Mouse (Mus musculus) neural tube, embryonic 11.5 days (tissue): ENCODE results near the gene Synj2. TPM values are rescaled to one million over a fixed set of nuclear protein-coding genes. Genes with fewer than 3 reads are reported as not detected.

Experiments used
- ATAC-seq: fragments of 200-750 bp; cut with Nextera tagmentation; 2 replicates; pipeline ENCODE4 v1.8.0; 2017; ENCODE audit warnings: moderate number of reproducible peaks, mild to moderate bottlenecking, moderate TSS enrichment, moderate library complexity; ENCODE audit not compliant: insufficient read depth, low FRiP score, low TSS enrichment
- DNase-seq: peaks from one replicate; pipeline ENCODE4 v3.0.0-alpha.2; 2015; ENCODE audit warnings: low spot score
- H3K27ac ChIP-seq: fragments of 300-500 bp; sonication (generic); 2 replicates; pipeline ENCODE4 v1.5.1; 2014; ENCODE audit warnings: low read depth, mild to moderate bottlenecking, low read length
- H3K27me3 ChIP-seq: fragments of 300-500 bp; sonication (generic); 2 replicates; pipeline ENCODE4 v1.6.1; 2014; ENCODE audit warnings: mild to moderate bottlenecking, low read length, mixed read lengths; ENCODE audit not compliant: control insufficient read depth, insufficient read depth
- H3K36me3 ChIP-seq: fragments of 300-500 bp; sonication (generic); 2 replicates; pipeline ENCODE4 v1.6.1; 2014; ENCODE audit warnings: mild to moderate bottlenecking, low read length, moderate library complexity, mixed read lengths; ENCODE audit not compliant: control insufficient read depth, insufficient read depth
- H3K4me1 ChIP-seq: fragments of 300-500 bp; sonication (generic); 2 replicates; pipeline ENCODE4 v1.6.1; 2014; ENCODE audit warnings: low read length, mixed read lengths; ENCODE audit not compliant: control insufficient read depth, insufficient read depth
- H3K4me2 ChIP-seq: fragments of 300-500 bp; sonication (generic); 2 replicates; pipeline ENCODE4 v1.6.1; 2014; ENCODE audit warnings: low read depth, mild to moderate bottlenecking, moderate library complexity
- H3K4me3 ChIP-seq: fragments of 300-500 bp; sonication (generic); 2 replicates; pipeline ENCODE4 v1.5.1; 2014; ENCODE audit warnings: low read depth, low read length
- H3K9ac ChIP-seq: fragments of 300-500 bp; sonication (generic); 2 replicates; pipeline ENCODE4 v1.6.1; 2014; ENCODE audit warnings: mild to moderate bottlenecking, low read length
- H3K9me3 ChIP-seq: fragments of 300-500 bp; sonication (generic); 2 replicates; pipeline ENCODE4 v1.6.1; 2016; ENCODE audit warnings: low read length; ENCODE audit not compliant: control insufficient read depth
- WGBS: fragments of 180-500 bp; shearing (Covaris S2); extraction: QIAGEN DNeasy Blood & Tissue Kit; methylation state at CpG from one replicate; pipeline ENCODE4 v1.1.7; 2014; 5-methylcytosine and 5-hydroxymethylcytosine counted together
- polyA plus RNA-seq: library from polyadenylated mRNA; unstranded; fragments of >200 nt; fragmentation: Nextera tagmentation; extraction: Ambion mirVana; gene quantifications from 2 replicates; pipeline ENCODE4 v1.2.1, GENCODE M21; 2014

Synj2 gene
- polyA plus RNA-seq, 1 experiment from 2014 or later: 1.8 TPM

DNA sequence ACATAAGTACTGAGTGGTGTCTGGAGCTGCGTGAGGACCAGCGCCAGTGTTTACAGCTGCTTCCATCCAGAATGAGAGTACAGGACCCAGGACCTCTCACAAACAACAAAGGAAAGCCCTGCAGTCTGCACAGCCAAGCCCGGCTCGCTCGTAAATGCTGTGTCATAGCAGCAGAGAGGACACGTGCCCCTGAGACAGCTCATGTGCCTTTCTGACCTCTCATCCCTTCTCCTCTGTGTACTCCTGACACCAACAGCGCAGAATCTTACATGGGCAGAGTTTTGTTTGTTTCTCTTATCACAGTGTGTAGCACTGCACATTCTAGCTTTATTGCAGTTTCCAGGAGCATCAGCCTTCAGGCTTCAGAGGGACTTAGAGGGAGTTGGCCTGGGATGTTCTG, 14.4 kb upstream of the Synj2 start:
- DNase-seq (no peak), ATAC-seq (no peak)
- Histone ChIP-seq H3K36me3 (peaks cover 2% of the 10 kb centered on the region; the same call in 1 of the 2 replicates), H3K4me2 (no peak overlapping the region), H3K4me3 (no peak overlapping the region), H3K27ac (no peak overlapping the region), H3K4me1 (no peaks in the 10 kb centered on the region), H3K27me3 (no peaks in the 10 kb centered on the region), H3K9ac (no peak overlapping the region), H3K9me3 (no peaks in the 10 kb centered on the region)
- 70% methylated on average over 7 of the region's 7 CpGs for WGBS

DNA sequence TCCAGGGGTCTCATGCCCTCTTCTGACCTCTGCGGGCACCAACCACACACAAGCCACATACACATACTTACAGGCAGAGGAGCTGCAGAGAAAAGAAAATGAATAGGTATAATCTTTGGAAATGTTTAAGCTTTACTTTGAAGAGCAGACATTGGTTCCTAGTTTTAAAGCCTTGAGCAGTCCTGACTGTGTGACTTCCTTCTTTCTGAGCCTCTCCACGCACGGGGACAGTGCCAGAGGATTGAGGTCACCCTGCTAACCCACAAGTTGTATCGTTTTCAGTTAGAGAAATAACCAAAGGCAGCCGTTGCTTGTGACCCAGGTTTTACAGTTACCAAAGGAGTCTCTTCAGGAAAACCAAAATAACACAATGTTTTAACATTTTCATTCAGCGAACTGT, 12.0 kb upstream of the Synj2 start:
- WGBS: 90% methylated on average over 6 of the region's 6 CpGs
- no peak for DNase-seq
- no peaks in the 10 kb centered on the region for H3K4me1 ChIP-seq
- H3K27ac ChIP-seq: no peak overlapping the region
- no peaks in the 10 kb centered on the region for H3K9me3 ChIP-seq
- 0 out of 2 replicates have a peak, but pooled peaks cover 2% of the 10 kb centered on the region for H3K36me3 ChIP-seq
- no peak overlapping the region for H3K4me2 ChIP-seq
- no peak overlapping the region for H3K9ac ChIP-seq
- H3K27me3 ChIP-seq: no peaks in the 10 kb centered on the region
- no peak for ATAC-seq
- H3K4me3 ChIP-seq: no peak overlapping the region

DNA sequence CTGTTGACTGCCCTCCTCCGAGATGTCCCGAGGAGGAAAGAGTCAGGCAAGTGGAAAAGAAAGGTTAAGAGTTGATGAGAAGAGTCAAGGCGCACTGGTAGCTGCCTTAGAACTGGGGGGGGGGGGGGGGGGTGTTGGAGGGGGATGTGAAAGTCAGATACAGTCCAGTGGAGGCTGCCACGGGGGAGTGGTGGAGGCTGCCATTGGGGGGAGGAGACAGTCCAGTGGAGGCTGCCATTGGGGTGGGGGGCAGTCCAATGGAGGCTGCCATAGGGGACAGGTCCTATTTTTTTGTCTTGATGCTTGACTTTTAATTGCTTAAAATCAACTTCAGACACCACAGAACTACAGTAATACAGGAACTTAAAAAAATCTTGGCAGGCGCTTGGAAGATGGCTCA, 8.9 kb upstream of the Synj2 start:
- H3K4me2 ChIP-seq: no peak overlapping the region
- WGBS: 87% methylated on average over 5 of the region's 5 CpGs
- no peak overlapping the region for H3K9ac ChIP-seq
- no peak overlapping the region for H3K27ac ChIP-seq
- no peak overlapping the region for H3K4me3 ChIP-seq
- no peaks in the 10 kb centered on the region for H3K27me3 ChIP-seq
- DNase-seq (no peak), ATAC-seq (no peak)
- H3K4me1 ChIP-seq: peaks cover 8% of the 10 kb centered on the region
- H3K9me3 ChIP-seq: no peaks in the 10 kb centered on the region
- H3K36me3 ChIP-seq: no peaks in the 10 kb centered on the region

DNA sequence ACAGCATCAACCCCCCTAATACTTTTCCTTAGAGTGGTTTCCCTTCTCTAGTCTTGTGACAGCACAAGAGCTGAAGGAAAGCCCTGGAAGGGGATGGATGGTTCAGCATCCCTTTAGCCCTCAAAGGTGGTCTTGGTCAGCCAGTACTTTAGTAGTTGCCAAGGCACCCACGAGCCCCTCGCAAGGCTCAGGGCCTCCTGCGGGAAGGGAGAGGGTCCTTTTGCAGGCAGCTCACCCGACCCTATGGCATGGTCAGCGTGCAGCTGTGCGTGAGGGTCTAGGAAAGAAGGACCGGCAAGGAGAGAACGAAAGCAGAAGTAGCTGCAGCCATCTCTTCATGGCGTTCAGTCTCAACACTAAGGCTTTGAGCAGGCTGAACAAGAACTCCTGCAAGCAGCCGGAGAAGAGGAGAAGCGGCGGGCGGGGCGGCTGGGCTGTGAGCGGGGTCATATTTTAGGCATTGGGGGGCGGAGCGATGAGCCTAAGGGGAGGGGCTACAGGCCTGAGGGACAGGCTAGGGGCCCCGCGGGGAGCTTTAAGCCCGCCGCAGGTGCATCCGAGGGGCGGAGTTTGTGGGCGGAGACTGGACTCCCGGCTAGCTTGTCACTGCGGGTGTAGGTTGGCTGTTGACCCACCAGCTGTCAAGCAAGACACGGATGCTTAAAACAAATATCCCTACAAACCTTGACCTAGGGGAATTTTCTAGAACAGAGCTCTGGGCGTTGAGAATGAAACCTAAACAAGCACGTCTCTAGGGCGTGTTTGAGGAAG, 6.3 kb upstream of the Synj2 start:
- ATAC-seq: peak; percentile 84
- Histone ChIP-seq H3K4me2 (peak overlapping the region; percentile 67), H3K4me3 (peak overlapping the region; percentile 28), H3K36me3 (no peaks in the 10 kb centered on the region), H3K9me3 (no peaks in the 10 kb centered on the region), H3K27me3 (no peaks in the 10 kb centered on the region), H3K27ac (0 out of 2 replicates have a peak overlapping the region, but pooled peaks have one; percentile 46), H3K9ac (peak overlapping the region; percentile 53), H3K4me1 (peaks cover 8% of the 10 kb centered on the region)
- DNase-seq: peak; percentile 89
- whole genome bisulfite sequencing: 1% methylated on average over 30 of the region's 30 CpGs

DNA sequence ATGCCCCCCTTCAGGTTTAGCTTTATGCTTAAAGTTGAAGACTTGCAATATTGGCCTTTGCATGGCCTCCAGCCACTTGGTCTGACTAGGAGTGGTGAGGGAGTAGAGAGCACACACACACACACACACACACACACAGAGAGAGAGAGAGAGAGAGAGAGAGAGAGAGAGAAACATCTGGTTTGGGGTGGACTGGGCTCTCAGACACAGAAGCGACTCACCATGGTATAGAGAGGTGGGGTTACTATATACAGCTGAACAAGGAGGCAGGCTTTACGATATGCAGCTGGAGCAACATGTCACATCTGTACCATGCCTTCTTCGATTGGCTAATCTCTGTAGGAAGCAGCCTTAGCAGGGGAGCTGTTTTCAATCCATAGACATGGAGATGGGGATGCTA, 5.4 kb upstream of the Synj2 start:
- Histone ChIP-seq H3K27ac (no peak overlapping the region), H3K9ac (no peak overlapping the region), H3K4me2 (no peak overlapping the region), H3K27me3 (0 out of 2 replicates have a peak, but pooled peaks cover 3% of the 10 kb centered on the region), H3K36me3 (no peaks in the 10 kb centered on the region), H3K9me3 (no peaks in the 10 kb centered on the region), H3K4me3 (no peak overlapping the region), H3K4me1 (peaks cover 8% of the 10 kb centered on the region)
- ATAC-seq (no peak), DNase-seq (no peak)
- 41% methylated on average over 3 of the region's 3 CpGs for WGBS

DNA sequence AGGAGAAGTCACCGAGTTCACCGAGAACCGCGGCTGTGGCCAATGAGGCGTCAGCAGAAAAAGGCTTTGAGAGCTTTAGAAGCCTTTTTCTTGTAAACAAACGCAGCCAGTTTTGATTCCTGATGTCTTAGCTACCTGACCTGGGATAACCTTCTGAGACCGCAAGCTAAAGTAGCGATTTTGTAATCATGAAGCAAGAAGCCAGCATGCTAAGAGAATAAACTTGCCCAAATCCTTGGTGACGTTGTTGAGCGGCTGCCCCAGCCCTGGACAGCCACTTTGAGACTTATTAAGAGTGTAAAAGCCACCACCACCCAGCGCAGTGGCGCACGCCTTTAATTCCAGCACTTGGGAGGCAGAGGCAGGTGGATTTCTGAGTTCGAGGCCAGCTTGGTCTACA, 4.8 kb upstream of the Synj2 start:
- Histone ChIP-seq H3K4me2 (no peak overlapping the region), H3K9ac (no peak overlapping the region), H3K36me3 (no peaks in the 10 kb centered on the region), H3K4me1 (peaks cover 8% of the 10 kb centered on the region), H3K27me3 (0 out of 2 replicates have a peak, but pooled peaks cover 4% of the 10 kb centered on the region), H3K27ac (no peak overlapping the region), H3K4me3 (no peak overlapping the region), H3K9me3 (no peaks in the 10 kb centered on the region)
- ATAC-seq: no peak
- DNase-seq: peak; percentile 38
- 57% methylated on average over 14 of the region's 14 CpGs for WGBS

DNA sequence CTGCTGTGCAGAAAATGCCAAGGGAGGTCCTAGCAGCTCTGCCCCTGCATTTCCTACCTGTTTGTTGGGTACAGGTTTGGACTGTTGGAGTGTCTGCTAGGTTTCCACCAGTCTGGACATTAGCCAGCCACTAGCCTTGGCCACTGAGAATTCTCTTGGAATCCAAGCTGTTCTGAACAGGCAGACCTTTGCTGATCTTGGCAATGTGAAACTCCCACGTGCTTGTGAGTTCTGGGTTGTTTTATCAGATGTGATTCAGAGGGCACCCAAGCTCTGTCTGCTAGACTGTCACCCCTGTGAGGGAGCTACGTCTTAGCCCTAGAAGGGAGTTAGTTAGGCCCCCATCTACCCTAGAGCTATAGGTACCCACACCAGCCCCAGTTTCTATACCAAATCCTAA, 3.6 kb upstream of the Synj2 start:
- H3K27ac ChIP-seq: no peak overlapping the region
- H3K9ac ChIP-seq: no peak overlapping the region
- peaks cover 8% of the 10 kb centered on the region for H3K4me1 ChIP-seq
- ATAC-seq (no peak), DNase-seq (no peak)
- no peak overlapping the region for H3K4me2 ChIP-seq
- H3K36me3 ChIP-seq: no peaks in the 10 kb centered on the region
- no peaks in the 10 kb centered on the region for H3K9me3 ChIP-seq
- WGBS: 86% methylated on average over 2 of the region's 2 CpGs
- peaks cover 8% of the 10 kb centered on the region for H3K27me3 ChIP-seq
- no peak overlapping the region for H3K4me3 ChIP-seq

DNA sequence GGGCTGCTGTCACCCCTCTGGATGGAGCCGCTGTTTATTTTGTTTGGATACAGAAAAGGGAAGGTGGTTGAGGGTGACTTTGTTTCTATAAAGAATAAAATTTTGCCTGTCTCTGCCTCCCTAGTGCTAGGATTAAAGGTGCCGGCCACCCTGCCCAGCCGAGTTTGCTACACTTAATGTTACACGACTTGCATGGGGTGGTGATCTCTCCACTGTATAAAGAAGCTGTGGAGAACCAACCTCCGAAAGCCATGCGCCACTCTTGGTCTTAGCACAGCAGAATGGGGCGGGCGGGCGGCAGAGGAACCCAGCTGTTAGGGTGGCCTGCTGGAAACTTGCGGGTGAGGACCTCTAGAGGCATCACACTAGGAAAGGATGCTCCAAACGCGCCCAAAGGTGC, 1.2 kb upstream of the Synj2 start:
- Histone ChIP-seq H3K36me3 (no peaks in the 10 kb centered on the region), H3K9ac (no peak overlapping the region), H3K27me3 (peaks cover 8% of the 10 kb centered on the region), H3K27ac (no peak overlapping the region), H3K4me3 (no peak overlapping the region), H3K4me2 (no peak overlapping the region), H3K4me1 (peaks cover 4% of the 10 kb centered on the region), H3K9me3 (no peaks in the 10 kb centered on the region)
- 56% methylated on average over 12 of the region's 12 CpGs for WGBS
- DNase-seq (no peak), ATAC-seq (no peak)

DNA sequence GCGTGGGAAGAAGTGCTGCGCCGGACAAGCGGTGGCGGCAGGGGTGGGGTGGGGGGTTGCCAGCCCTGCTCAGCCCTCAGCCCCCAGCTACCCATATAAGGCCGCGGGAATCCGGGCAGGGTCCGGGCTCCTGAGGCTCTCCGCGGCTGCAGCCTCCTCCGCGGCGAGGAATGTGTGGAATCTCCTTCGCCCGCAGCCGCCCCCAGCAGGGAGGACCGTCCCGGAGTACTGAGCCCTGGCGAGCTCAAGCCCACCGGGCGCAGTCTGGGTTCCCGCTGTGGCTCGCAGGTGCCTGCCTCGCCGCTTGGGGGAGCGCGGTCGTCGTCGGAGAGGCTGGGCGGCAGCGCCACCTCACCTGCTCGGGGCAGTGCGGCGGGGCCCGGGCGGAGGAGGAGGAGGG, 288 bp upstream of the Synj2 start:
- peak; percentile 71 for ATAC-seq
- H3K27ac ChIP-seq: no peak overlapping the region

More for the DNA sequence above, 288 bp upstream of the Synj2 start:
- Histone ChIP-seq H3K4me3 (peak overlapping the region; percentile 46), H3K4me1 (no peaks in the 10 kb centered on the region), H3K4me2 (peak overlapping the region; percentile 54), H3K36me3 (no peaks in the 10 kb centered on the region), H3K9ac (peak overlapping the region; percentile 5; the same call in 1 of the 2 replicates), H3K9me3 (no peaks in the 10 kb centered on the region), H3K27me3 (peaks cover 8% of the 10 kb centered on the region)
- 0% methylated on average over 25 of the region's 38 CpGs for WGBS
- peak; percentile 82 for DNase-seq
